Mouse (Mus musculus) gastrocnemius, adult 2 months (tissue): ENCODE measurements at regions not wholly inside any gene's neighbourhood (a gene's known extent, or its start where the extent isn't known, plus 50 kb on each side); places are given as distances from the start of the nearest gene placed in this dataset.
A peak's percentile ranks its signal among the peaks of the same experiment; 100 is the strongest.

Experiments used
- DNase-seq: peaks from one replicate; pipeline ENCODE4 v3.0.0; 2022
- H3K27ac ChIP-seq: fragments of 200-600 bp; 2 replicates; pipeline ENCODE4 v1.8.1; 2022; ENCODE audit warnings: mild to moderate bottlenecking
- H3K4me3 ChIP-seq: fragments of 200-600 bp; 2 replicates; pipeline ENCODE4 v1.8.1; 2022; ENCODE audit warnings: mild to moderate bottlenecking, moderate library complexity
- CTCF ChIP-seq: fragments of 200-600 bp; IDR thresholded peaks from 2 replicates; pipeline ENCODE4 v1.8.1; 2022; ENCODE audit warnings: antibody characterized with exemption, mild to moderate bottlenecking, moderate library complexity
- intact Hi-C: fragments of 180-260 bp; cut with DNase I; formaldehyde crosslinking; loops from one replicate; pipeline ENCODE4 v1.15.1; 2025

DNA sequence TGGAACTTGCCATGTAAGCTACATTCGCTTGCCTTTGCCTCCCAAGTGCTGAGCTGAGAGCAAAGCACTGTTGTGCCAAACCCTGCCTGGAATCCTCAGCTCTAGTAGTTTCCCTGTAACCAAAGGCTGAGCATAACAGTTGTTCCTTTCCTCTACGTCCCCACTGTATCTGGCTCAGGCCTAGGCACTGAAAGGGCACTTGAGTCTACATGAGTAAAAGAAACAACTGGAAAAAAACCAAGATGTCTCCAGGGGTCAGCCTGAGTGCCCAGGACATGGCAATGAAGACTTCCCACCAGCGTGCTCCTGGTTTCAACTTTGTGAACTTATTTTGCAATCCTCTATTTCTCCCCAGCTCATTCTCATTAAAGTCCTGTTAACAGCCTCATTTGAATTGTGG lies 150.5 kb upstream of the Bcl6 start:
- H3K4me3 ChIP-seq: no peak overlapping the region
- H3K27ac ChIP-seq: no peak overlapping the region
- intact Hi-C loops: no loop called here
- DNase-seq: no peak
- no peak for TF ChIP-seq CTCF

DNA sequence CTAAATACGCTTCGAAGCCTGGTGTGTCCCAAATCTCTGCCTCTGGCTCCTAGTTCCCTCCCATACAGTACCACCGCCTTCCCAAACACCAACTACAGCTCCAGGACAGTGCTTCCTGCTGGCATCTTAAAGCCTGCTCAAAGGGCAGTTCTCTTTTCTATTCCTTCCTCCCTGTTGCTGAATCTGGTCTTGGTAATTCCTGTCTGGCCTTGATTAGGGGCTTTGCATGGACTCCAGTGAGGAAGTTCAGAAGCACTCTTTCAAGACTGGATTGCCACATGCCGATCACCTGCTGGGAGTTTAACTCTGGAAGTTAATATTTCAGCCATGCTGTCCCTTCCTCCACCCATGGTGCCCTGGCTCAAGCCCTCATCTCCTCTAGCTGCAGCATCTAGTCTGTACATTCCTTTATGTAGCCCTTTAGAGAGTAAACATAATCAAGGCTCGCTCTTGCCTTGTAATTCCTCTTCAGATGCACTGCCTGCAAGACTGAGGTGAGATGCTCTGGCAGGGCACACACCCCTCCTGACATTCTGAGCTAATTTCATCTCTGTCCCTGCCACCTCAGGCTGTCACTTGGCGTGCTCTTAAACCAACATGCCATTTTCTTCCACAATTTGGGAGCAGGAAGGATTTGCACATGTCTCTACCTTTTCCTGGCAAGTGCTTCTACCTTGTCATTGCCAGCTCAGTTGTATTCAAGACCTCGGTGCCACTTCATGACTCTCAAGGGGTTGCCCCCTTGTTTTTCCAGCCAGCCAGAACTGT lies 148.8 kb upstream of the Bcl6 start:
- H3K27ac ChIP-seq: no peak overlapping the region
- intact Hi-C loops: no loop called here

DNA sequence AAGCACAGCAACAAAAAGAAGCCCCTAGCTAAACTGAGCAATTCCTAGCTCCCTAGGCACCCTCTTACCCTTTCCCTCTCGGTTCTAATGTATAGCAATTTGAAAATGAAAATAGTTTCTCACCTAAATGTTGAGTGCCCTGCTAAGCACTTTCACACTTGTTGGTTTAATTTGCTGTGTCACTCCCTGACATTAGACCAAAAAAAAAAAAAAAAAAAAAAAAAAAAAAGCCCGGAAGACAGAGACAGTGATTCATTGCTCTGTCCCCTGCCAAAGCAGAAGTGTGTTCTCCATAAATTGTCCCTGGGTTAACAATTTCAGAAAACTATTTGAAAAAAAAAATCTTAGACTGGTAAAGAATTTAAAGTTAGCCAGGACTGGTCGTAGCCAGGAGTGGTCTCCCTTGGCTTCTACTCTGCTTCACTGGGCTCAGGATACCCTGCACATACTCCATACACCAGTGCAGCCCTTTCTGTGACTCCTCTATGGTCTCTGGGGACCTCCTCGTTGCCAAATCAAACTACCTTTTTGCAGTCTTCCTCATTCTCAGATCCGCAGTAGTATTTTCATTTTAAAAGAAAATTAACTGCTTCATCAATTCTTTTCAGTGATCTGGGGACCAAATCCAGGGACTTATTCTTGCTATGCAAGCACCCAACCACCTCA lies 148.0 kb upstream of the Bcl6 start:
- TF ChIP-seq CTCF: no peak
- DNase-seq: no peak
- Histone ChIP-seq H3K27ac (peak overlapping the region; percentile 54), H3K4me3 (no peak overlapping the region)
- intact Hi-C loops: no loop called here

More for the DNA sequence above, 148.8 kb upstream of the Bcl6 start:
- no peak for TF ChIP-seq CTCF
- DNase-seq: no peak
- H3K4me3 ChIP-seq: no peak overlapping the region

DNA sequence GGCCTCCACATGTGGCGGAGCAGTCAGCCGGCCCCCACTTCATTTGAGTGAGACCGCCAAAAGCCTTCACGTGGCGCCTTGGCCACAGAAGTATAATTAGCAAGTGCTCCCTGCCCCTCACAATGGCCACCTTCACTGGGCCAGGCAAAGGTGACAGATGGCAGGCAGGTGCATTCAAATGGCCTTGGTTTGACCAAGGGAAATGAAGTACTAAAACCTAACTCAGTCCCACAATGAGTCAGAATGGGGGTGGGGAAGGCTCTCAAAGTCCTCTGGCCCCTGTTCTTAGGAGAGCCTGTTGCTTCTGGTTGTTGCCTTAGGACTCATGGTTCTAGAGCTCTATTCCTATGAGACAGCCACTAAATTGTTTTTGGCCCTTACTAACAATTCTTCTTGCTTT lies 147.2 kb upstream of the Bcl6 start:
- Histone ChIP-seq H3K4me3 (no peak overlapping the region), H3K27ac (peak overlapping the region; percentile 54; the same call in 1 of the 2 replicates)
- DNase-seq: no peak
- no peak for TF ChIP-seq CTCF
- intact Hi-C loops: no loop called here

DNA sequence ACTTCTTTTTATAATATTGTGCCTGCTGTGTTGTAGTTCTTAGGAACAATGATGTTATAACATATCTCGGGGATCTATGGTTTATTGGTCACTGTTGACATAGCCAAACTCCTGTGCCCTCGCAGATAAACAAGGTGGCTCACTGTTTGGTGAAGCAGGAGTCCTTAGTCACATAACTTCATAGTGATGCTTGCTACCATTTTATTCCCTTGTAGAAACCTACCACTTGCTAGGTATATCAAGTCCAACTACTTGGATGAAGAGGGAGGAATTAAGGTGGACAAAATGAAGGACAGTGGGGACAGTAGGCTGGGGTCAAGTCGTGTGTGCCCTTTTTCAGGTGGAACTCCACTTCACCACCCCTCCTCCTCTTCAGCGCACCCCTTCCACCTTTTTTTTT lies 146.7 kb upstream of the Bcl6 start:
- no peak overlapping the region for H3K27ac ChIP-seq
- intact Hi-C loops: no loop called here
- no peak for TF ChIP-seq CTCF
- H3K4me3 ChIP-seq: no peak overlapping the region
- DNase-seq: no peak

DNA sequence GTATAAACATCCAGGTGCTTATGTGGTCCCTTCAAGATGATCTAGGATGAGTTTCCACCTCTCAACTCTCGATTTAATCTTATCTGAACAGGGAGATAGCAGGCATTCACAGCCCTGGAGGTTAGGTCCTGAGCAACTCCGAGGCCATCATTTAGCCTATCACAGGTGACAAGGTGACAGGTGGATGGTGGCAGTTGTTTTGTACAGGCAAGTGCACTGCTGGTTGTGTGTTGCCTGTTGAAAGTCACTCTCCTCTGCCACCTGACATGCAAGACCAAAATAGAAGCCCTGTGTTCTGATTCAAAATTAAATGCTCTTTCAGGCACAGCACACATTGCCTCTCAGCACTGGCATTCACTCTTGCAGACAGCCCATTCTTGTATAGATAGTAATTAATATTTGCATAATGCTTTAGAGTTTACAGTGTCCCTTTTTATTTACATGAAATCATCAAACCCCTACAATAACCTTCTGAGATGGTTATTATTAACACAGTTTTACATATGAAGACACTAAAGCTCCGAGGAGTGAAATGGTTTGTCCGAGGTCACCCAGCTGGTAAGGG lies 145.9 kb upstream of the Bcl6 start:
- intact Hi-C loops: no loop called here
- H3K27ac ChIP-seq: peak overlapping the region; percentile 0
- DNase-seq: no peak
- H3K4me3 ChIP-seq: no peak overlapping the region
- no peak for TF ChIP-seq CTCF

DNA sequence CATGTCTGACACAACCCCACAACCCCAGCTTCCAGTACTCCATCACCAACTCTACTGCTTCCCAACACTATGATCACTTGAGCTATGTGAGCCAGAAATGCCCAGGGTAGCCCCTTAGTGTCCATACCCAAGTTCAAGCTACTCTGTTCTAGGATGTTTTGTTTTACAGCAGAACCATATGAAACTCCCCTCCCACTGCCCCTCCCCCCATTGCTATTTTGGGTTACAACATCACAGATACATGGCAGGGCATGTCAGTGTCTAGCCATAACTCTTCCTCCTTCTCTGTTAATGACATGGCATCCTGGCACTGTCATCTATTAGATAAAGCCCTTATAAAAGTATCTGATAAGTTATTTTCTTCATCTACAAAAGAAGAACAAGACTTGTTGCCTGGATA lies 142.0 kb upstream of the Bcl6 start:
- no peak for TF ChIP-seq CTCF
- H3K4me3 ChIP-seq: no peak overlapping the region
- intact Hi-C loops: no loop called here
- no peak for DNase-seq
- H3K27ac ChIP-seq: no peak overlapping the region

DNA sequence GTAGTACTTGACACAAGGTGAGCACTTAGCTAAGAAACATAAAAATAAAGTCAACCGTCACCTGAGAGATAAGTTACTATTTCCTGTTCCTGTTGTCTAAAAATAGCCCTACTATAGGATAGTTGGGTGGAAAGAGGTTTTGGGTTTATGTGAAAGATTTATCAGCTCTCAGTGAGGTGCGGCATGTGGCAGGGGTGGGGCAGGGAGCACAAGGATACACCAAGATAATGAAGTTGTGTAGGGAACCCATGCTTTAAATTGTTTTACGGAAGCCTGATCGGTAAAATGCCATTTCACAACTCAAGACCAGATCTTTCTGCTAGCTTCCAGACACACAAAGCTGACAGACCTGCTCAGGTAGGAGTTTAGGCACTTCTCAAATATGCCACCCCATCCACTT lies 141.0 kb upstream of the Bcl6 start:
- DNase-seq: no peak
- intact Hi-C loops: no loop called here
- no peak overlapping the region for H3K4me3 ChIP-seq
- TF ChIP-seq CTCF: no peak
- H3K27ac ChIP-seq: no peak overlapping the region

DNA sequence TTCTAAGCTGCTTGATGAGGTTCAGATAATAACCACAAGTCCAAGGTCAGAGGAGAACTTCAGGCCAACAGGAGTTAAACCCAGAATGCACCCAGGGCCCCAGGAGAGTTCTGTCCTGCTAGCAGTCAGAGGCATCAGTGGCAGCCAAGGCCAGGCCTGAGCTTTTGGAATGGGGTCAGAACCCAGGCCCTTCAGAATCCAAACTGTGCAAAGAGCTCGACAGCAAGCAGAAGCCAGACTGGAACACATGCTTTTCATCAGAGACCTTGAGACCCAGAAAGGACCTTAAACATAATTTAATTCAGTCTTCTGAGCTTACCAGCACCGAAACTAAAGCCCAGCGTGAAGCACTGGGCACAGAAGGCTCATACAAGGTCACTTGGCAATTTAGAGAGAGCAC lies 139.9 kb upstream of the Bcl6 start:
- DNase-seq: peak; percentile 47
- intact Hi-C loops: no loop called here
- TF ChIP-seq CTCF: no peak
- H3K27ac ChIP-seq: peak overlapping the region; percentile 16; the same call in 1 of the 2 replicates
- H3K4me3 ChIP-seq: no peak overlapping the region

DNA sequence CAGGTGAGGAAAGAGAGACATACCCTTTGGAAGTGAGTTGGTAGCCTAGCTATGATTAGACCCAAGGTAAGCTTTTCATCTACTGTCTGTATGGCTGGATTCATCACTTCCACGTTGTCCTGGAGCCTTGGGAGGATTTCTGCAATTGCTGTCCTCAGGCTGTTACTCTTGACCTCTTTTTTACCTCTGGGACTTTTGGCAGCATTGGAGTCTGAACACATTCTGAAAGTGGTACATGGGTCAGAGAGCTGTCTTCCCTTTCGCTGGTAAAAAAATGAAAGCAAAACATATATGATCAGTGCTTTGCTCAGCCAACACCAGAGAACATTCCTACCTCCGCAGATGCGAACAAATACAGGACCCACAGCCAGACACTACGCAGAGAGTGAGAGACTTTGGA lies 136.1 kb upstream of the Bcl6 start:
- Histone ChIP-seq H3K27ac (no peak overlapping the region), H3K4me3 (no peak overlapping the region)
- intact Hi-C loops: no loop called here
- no peak for DNase-seq
- no peak for TF ChIP-seq CTCF

DNA sequence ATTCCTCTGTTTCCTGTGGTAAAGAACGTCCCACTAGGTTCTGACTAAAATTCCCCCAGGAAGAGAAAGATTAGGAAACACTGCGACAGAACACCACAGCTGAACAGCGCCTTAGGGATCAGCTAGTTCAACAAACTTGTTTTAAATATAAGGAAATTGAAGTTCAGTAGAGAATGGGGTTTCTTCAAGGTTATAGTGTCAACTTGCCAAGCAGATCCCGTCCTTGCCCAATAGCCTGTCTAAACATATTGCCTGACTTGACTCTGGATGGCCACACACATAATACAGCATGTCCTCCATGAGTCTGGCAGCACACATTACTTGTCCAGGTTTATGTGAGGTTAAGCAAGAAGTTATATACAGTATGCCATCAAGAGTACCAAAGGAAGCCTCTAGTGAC lies 135.4 kb upstream of the Bcl6 start:
- DNase-seq: no peak
- H3K27ac ChIP-seq: no peak overlapping the region
- H3K4me3 ChIP-seq: no peak overlapping the region
- intact Hi-C loops: no loop called here
- TF ChIP-seq CTCF: no peak

DNA sequence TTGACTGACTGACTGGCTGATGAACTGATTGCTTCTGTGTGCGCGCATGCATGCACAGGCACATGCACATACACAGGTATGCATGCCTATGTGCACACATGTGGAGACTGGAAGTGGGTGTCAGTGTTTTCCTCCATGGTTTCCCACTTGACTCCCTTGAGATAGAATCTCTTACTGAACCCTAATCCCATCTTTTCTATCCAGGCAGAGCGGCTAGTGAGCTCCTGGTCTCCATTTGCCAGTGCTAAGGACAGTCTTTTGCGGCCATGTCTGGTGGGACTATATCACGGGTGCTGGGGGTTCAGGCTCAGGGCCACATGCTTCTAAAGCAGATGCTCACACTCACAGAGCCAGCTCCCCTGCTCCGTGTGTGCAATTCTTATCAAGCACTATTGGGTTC lies 133.0 kb upstream of the Bcl6 start:
- H3K4me3 ChIP-seq: no peak overlapping the region
- intact Hi-C loops: no loop called here
- no peak for DNase-seq
- no peak overlapping the region for H3K27ac ChIP-seq
- no peak for TF ChIP-seq CTCF

DNA sequence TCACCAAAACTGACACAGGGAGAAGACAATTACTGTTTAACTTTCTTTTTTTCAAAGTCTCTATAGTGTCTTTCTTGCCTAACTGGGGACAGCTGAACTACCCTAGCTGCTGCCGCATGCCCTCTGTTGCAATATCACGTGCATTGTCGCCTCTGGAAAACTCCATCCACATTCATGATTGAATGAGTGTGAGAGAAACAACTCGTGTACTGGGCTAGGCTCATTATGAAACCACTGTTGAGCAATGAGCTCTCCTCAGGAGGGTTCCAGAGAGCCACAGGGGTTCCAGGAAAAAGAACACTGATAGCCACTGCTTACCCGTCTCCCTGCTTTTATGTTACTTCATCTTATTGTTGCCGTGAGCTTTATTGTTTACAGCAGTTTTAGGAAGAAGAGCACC lies 132.2 kb upstream of the Bcl6 start:
- no peak overlapping the region for H3K4me3 ChIP-seq
- intact Hi-C loops: no loop called here
- TF ChIP-seq CTCF: no peak
- DNase-seq: peak; percentile 47
- H3K27ac ChIP-seq: no peak overlapping the region
